Mouse (Mus musculus): ENCODE data around the gene Pde4d.

Pde4d gene

GRCm38 (mm10) chr13:109683001-109683400 lies 1233.3 kb downstream of the Pde4d start:
- no peak for DNase-seq

DNA sequence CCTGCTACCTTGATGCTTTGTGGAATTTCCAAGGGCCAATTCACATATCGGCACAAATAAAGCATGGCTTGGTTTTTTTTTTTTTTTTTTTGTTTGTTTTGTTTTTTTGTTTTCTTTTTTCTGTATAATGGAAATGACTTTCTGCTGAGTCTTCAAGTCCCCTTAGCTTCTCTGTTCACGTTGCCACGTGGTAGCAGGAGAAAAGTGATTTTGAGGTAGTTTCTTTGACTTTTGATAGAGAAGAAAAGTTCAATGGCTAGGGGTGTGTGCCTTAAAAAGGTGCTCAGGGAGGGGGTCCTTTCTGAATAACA lies 1235.2 kb downstream of the Pde4d start:
- DNase-seq, result no peak

GRCm38 (mm10) chr13:109685296-109686115 lies 1235.8 kb downstream of the Pde4d start:
- DNase-seq, result peak; percentile 25

GRCm38 (mm10) chr13:109686116-109686876 lies 1236.5 kb downstream of the Pde4d start:
- DNase-seq, result no peak

GRCm38 (mm10) chr13:109686906-109687305 lies 1237.2 kb downstream of the Pde4d start:
- no peak for DNase-seq

GRCm38 (mm10) chr13:109688195-109688594 lies 1238.4 kb downstream of the Pde4d start:
- DNase-seq, result no peak

- no peak for DNase-seq
These were observed 1239.4 kb downstream of the Pde4d start for GRCm38 (mm10) chr13:109689176-109689575.

DNA sequence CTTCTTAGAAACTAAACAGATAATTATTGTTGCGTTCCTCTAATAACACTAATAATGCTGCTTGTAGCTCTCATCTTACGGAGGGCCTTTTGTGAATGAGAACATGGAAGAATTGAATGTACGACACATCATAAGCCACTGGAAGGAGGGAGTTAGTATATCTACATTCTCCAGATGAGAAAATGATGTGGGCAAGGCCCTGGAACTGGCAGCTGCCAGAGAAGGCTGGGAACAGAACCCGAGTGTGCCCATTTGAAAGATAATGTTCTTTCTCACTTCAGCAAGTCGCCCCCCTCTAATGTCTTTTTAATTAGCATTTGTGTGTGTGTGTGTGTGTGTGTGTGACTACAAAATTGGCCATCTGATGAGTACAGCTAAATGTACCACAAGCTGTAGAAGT lies 1240.8 kb downstream of the Pde4d start:
- no peak for DNase-seq

DNA sequence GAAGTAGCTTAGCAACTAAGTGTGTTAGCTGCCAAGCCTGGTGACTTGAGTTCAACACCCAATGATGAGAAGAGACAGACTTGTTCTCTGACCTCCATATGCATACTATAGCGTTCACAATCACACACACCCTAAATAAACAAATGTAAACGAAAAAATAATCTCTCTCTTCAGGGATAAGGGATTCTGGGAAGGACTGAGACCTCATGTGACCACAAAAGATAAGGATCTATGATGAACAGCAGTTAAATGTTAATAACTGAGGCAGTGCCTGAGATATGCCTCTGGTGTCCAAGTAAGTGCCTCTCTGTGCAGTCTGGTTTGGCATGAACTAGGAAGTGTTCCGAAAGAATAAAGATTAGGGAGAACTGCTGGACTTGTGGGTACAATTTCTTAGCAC lies 1243.1 kb downstream of the Pde4d start:
- no peak for DNase-seq

DNA sequence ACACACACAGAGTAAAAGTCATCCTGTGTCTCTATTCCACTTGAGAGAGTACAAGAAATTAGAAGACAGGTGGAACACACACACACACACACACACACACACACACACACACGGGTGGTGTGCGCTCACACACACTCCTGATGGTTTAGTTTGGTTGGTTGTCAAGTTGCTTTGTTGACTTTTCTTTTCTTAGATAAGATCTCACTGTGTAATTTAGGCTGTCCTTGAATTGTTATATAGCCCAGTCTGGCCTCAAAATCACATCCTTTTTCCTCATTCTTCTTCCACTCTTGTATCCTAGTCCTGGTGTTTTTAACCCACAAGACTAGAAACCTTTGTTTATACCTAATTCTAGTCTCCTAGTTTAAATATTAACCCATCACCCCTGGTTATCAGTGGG lies 1244.0 kb downstream of the Pde4d start:
- DNase-seq, result no peak

- DNase-seq, result no peak
These were observed 1244.5 kb downstream of the Pde4d start for GRCm38 (mm10) chr13:109694293-109694692.

- DNase-seq, result no peak
These were observed 1245.3 kb downstream of the Pde4d start for GRCm38 (mm10) chr13:109695098-109695497.

DNA sequence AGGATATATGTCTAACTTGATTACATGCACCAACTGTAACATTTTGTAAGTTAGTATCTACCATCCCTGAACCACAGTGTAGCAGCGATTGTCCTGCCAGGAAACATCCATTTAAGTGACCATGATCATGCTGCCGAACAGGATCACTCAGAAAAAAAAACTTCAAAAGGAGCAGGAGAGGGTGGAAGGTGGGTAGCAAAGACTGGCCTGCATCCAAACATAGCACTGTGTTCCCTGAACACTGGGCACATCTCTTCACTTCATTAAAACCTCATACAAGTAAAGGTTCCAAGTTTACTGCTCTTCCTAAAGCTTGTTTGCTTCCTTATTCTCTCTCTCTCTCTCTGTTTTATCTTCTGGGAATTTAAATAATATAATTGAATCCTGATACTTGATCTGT lies 1256.4 kb downstream of the Pde4d start:
- no peak for DNase-seq

GRCm38 (mm10) chr13:109706579-109706978 lies 1256.8 kb downstream of the Pde4d start:
- DNase-seq, result no peak

DNA sequence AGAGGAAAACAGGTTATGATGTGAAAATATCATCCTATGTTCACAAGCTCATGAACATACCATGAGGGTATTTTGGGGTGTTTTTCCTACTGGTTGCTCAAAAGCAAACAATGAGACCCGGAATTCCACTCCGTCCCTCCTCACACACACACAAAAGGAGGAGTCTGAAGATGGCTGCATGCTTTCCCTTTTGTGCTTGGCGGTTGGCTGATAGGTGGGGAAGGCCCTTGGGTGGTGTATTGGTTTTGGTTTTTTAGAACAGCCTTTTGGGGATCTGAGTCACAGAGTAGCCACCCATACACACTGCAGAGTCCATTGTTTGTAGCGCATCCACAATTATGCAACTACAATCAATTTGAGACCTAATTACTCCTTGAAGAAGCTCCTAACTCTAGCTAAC lies 1257.4 kb downstream of the Pde4d start:
- DNase-seq, result no peak

- peak; percentile 14 for DNase-seq
These were observed 1258.6 kb downstream of the Pde4d start for GRCm38 (mm10) chr13:109708326-109708725.

DNA sequence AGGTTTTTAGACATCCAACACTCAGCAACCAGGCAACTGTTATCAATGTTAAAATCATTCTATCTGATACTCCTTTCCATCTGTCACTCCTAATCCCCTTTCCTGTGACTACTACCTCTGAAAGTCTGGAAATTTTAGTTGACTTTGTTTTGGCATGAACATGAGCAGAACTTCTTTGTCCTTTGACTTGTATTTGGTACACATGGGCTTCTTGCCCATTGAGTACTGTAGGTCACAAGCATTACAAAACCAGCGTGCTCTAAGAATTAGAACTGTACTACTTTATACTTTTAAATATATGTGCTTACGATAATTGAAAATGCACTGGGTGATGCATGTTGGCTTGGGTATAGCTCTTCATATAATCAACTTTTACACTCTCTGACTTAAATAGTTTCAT lies 1264.8 kb downstream of the Pde4d start:
- DNase-seq, result no peak

DNA sequence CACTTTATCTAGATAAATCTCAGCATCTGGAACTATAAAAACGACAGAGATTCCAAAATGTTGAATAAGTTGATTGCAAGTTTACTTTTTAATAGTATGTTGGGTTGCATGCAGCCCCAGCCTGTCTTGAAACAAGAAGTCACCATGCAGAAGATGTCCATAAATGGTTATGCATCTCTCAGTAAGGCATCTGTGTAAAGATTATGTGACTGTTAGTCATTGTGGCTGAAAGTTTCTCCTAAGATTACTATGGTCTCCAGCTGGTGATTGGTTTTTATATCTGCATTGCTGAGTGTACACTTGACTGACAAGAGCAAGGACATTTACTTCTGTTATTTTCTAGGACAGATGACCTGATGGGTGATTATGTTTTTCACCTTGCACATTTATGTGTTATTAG lies 1265.6 kb downstream of the Pde4d start:
- DNase-seq, result no peak

GRCm38 (mm10) chr13:109720127-109720713 lies 1270.5 kb downstream of the Pde4d start:
- DNase-seq, result no peak

DNA sequence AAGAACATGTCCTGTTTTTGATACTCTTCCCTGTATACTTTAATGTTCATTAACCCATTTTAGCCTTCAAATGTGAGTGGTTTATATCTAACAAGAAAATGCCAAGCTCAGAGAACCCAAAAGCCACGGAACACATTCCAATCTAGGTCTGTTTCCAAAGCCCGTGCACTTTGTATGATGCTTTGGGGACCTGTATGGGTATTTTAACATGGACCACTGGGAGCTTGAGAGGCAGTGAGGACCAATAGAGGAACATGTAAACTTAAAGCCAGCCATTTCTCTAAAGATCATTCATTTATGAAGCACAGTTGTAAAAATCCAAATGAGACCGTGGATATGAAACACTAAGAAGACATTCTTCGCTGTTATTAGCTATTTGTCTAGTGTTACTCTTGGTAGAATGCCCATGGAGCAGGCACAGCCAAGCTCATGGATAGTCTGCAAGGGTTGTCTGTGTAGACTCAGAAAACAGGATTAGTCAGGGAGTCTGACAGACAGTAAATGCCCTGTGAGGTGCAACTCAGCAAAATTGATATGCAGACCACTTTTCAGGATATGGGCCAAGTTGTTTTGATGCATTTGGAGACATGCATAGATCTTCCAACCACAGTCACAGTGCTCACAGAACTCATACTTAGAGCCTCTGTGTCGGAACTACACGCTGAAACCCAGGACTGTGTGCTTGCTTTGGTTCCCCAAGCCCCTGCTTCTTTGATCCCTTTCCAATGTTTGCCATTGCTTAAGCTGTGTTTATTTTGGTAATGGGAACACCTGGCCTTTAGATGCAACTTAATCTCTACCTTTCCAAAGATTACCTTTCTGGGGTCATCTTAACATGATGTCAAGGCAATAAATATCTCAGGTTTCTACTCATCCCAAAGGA lies 1272.7 kb downstream of the Pde4d start:
- DNase-seq, result no peak

- no peak for DNase-seq
These were observed 1277.6 kb downstream of the Pde4d start for GRCm38 (mm10) chr13:109727346-109727745.

DNA sequence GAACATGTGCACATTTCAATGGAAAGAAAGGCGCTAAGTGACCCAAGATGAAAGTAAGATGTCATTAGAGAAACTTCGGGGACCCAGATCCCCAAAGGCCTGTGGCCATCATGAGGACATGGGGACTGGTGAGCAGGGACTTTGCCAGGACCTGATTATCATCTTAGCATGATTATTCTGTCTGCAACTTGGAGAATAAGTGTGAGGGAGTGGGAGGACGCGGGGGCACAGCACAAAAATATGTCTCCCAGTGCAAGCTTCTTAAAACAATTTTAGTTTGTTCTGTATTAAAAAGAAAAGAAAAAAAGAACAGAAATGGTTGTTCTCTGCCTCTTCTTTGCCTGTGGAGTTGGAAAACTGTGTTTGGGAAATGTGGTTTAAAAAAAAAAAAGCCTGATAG lies 1279.9 kb downstream of the Pde4d start:
- DNase-seq, result no peak
